Mouse (Mus musculus) megakaryocyte, adult 5-6 weeks (primary cell): ENCODE data around the gene Vdac1. TPM values are rescaled to one million over a fixed set of nuclear protein-coding genes. Genes with fewer than 3 reads are reported as not detected.
"Not testable (repeated sequence)": the region's sequence is repeated elsewhere in the genome, so short reads cannot be mapped to it uniquely, and the experiment has no call there.

Experiments used
- ATAC-seq: 2 replicates; pipeline ENCODE4 v1.8.0; 2016; ENCODE audit warnings: mild to moderate bottlenecking, inconsistent platforms; ENCODE audit not compliant: poor library complexity, severe bottlenecking
- total RNA-seq, 2 experiments: library from RNA; stranded (forward) in 1 of 2; stranded (reverse) in 1 of 2; fragments of 153-499, 151-499 nt in 1 of 2; fragments of 221-1000, 200-1000 nt in 1 of 2; gene quantifications; 2 replicates each; pipeline versions ENCODE4 v1.2.3 to v1.2.4; 2015 to 2017

The Vdac1 gene
- total RNA-seq, 2 experiments from 2014 or later, result 71.2 to 116 TPM

DNA sequence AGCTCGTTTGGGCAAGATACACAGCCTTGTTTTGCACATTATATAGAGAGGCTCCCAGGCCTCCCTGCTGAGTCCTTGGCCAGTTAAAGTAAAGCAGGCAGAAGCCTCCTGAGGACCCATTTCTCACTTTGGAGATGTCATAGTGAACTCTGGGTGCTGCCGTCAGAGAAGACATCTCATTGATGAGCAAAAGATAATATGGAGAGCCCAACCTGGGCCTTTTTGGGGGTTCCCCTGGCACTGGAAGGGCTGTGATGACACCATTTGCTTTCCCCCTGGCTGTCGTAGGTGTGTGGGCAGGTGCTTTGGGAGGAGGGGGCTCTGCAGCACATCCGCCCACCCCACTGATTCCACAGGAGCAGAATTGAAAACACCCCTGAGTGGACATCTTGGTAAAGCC lies 18.4 kb upstream of the Vdac1 start:
- ATAC-seq, result no peak

- peak; percentile 46; the same call in 1 of the 2 replicates for ATAC-seq
Measured at GRCm38 (mm10) chr11:52343162-52343561, 17.5 kb upstream of the Vdac1 start.

GRCm38 (mm10) chr11:52344991-52345777 lies 15.5 kb upstream of the Vdac1 start:
- ATAC-seq, result no peak

- peak; percentile 90 for ATAC-seq
Measured at GRCm38 (mm10) chr11:52345939-52346634, 14.6 kb upstream of the Vdac1 start.

DNA sequence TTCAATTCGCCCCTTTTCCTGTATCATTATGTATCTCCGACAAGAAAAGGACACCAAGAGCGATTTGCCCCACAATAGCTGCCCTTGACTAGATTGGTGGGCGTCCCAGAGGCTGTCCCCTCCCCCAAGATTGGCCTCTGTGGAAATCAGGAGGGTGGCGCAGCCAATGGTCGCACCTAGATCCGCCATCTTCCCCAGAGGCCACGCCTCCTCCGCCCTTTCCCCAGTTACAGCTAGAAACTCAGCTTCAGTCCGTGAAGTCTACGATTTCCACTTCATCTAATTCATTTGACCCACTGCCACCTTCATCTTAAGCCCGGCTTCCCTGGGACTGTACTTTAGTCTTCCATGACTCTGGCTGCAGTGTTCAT lies 14.0 kb upstream of the Vdac1 start:
- peak; percentile 76 for ATAC-seq

- ATAC-seq, result no peak
Measured at GRCm38 (mm10) chr11:52348156-52348555, 12.5 kb upstream of the Vdac1 start.

DNA sequence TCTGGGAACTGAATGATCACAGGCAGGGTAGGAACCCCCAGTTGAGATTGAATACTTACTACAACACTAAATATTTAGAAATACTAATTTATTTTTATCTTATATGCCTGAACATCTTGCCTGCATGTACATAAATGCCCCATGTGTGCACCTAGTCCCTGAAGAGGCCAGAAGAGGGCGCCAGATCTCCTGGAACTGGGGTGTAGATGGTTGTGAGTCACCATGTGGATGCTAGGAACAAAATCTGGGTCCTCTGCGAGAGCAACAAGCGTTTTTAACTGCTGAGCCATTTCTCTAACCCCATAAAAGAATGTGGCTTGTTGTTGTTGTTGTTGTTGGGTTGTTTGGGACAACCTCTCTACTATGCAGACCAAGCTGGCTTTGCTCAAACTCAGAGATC lies 11.9 kb upstream of the Vdac1 start:
- ATAC-seq, result no peak

DNA sequence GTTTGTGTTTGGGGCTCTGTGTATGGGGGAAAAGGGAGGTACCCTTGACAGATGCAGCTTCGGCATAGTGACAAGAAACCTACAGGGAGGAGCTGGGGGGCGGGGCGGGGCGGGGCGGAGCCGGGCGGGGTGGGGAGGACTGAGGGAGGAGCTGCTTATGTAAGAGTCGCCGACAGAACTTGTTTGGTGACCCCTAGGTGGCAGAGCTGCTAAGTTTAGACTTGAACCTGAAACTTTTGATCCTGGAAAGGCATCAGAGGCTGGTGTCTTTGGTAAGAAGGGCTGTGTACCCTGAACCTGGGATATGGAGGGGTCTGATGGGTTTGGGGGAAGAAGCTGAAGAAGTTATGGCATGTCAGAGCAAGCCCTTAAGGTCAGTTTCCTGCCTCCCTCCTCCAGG lies 9.7 kb upstream of the Vdac1 start:
- ATAC-seq, result peak; percentile 78

GRCm38 (mm10) chr11:52352271-52352670 lies 8.4 kb upstream of the Vdac1 start:
- no peak for ATAC-seq

GRCm38 (mm10) chr11:52354644-52355043 lies 6.0 kb upstream of the Vdac1 start:
- no peak for ATAC-seq

DNA sequence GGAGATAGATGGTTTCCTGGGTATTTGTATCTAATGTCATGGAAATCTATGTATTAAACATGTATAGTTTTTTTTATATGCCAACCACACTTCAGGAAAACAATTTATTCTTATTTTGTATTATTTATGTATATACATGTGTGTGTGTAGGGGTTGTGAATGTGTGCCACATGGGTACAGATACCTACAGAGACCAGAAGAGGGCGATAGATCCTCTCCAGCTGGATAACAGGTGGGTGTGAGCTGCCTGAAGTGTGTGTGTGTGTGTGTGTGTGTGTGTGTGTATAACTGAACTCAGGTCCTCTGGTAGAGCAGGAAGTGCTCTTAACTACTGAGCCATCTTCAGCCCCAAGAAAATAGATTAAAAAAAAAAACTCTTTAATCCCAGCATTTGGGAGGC lies 5.1 kb upstream of the Vdac1 start:
- ATAC-seq, result no peak

- not testable (repeated sequence) for ATAC-seq
Measured at GRCm38 (mm10) chr11:52357091-52357490, 3.6 kb upstream of the Vdac1 start.

DNA sequence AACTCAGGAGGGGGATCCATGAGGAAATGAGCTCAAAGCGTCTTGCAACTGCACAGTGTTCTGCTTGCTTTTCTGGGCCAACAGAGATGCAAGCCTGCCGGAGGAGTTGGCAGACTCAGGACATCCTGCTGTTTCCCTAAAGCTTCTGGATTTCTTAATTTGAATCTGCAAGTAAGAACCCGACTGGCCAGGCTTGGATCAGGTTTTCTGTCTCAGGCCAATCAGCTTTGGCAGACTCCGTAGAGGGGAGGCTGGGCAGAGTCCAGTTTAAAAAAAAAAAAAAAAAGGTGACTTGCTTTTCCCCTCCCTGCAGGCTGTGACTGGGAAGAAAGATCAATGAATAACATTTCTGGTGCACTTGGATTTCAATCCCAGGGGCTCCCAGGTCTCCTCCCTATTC lies 2.1 kb upstream of the Vdac1 start:
- no peak for ATAC-seq

DNA sequence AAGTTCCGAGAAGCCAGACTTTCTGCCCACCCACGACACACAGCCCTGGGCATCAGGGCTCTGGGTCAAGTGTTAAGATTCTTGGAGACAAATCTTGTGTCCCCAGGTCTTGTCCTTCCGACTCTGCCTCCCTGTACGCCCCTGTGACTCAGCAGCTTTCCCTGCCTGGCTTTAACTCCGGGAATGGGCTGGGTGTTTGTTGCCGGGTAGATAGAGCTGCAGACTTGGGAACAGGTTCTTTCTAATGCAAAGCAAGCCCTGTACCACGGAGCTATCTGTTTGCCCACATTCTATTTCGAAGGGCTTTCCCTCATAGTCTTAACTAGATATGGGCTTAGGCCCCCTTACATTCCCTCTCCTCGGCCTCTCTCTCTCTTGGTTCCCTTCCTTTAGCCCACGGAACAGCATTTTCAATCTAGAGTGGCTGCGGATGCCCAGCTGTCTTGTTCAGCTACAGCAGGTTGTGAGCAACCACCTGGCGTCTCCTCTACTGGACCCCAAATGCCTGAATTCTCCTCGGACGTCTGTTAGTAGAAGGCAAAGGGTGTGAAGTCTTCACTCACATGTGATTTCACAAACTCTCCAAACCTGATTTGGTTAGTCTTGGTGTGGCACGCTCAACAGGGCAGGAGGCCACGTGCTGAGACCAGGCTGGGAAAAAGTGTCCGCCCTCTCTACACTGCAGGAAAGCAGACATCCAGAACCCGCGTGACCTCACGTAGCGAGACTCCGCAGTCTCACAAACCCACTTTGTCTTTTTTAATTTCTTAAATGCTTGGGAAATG lies 782 bp upstream of the Vdac1 start:
- ATAC-seq, result peak; percentile 32

DNA sequence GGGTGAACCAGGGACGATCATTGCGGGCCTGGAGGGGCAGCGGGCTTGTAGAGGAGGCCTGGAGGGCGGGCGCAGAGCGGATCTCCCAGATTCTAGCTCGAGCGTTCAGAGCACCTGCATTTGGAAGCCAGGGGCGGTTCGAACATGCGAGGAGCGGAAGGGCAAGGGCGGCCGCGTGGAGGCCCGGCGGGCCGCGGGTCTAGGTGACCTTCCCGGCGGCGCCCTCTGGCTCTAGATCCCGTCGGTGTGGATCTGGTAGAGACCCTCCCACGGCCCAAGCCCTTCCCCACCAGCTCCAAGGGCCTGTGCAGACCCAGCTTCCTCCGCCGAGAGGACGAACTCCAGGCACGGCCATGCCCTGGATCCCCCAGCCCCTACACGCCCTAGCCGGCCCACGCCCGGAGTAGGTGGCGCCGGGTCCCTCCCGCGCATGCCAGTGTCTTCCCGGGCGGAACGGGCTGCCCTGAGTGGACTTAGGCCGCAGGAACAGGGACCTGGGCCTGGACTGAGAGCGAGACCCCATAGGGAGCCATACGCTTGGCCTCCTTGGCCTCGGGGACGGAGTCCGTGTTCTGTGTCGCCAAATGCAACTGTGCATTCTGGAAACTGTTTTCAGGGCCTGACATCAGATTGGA lies 744 bp downstream of the Vdac1 start:
- ATAC-seq, result peak; percentile 25

DNA sequence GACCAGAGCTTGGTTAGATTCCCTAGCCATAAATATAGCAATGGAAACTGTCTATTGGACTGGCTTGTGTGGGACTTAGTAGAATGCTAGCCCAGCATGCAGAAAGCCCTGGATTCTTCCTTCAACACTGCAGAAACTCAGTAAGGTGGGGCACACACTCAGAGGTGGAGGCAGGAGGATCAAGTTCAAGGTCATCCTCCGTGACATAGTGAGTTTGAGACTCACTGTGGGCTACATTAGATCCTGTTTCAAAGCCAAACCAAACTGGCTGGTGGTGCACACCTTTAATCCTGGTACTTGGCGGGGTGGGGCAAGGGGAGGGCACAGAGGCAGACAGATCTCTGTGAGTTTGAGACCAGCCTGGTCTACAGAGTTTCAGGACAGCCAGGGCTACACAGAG lies 3.7 kb downstream of the Vdac1 start:
- ATAC-seq, result no peak

DNA sequence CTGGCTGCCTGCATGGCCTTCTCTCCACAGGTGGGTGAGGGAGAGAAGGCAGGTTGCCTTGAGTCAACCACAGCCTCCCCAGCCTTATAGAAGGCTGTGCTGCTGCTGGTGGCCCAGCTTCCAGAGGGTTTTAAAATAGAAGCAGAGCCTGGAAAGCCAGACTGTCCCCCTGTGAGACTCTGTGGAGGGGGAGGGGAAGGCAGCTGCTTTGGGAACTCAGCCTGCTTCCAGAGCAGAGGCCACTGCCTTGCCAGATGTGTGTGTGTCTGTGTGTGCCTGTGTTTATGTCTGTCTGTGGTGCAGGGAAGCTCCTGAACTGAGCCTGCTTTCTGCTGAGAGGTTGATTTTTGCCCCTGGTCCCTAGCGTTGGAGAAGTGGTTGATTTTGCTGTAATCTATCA lies 4.5 kb downstream of the Vdac1 start:
- ATAC-seq, result no peak

DNA sequence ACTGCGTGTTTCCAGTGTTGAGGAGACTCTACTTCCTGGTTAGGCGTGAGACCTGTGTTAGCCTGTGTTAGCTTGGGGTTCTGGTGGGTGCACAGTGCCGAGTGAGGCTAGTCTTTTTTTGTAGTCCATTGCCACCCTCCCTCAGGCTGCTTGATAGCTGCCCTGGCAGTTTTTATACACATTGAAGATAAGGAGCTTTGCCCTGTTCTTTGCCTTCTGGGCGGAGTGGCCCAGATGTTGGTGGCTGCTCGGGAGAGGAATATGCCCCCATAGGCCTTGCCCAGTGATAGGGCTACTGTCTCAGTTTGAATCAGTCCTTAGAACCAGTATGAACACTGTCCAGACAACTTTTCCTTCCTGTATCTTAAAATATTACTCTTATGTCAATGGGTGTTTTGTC lies 5.7 kb downstream of the Vdac1 start:
- peak; percentile 12 for ATAC-seq

GRCm38 (mm10) chr11:52368176-52368985 lies 7.7 kb downstream of the Vdac1 start:
- peak; percentile 67 for ATAC-seq
